Mouse (Mus musculus) forebrain, embryonic 11.5 days (tissue): ENCODE data around the gene Fbxo46. TPM values are rescaled to one million over a fixed set of nuclear protein-coding genes. Genes with fewer than 3 reads are reported as not detected.
A peak's percentile ranks its signal among the peaks of the same experiment; 100 is the strongest.

Experiments
- ATAC-seq: fragments of 200-750 bp; cut with Nextera tagmentation; replicated peaks from 2 replicates; pipeline ENCODE4 v1.8.0; 2017; ENCODE audit warnings: moderate TSS enrichment; ENCODE audit not compliant: low FRiP score
- DNase-seq: peaks from one replicate; pipeline ENCODE4 v3.0.0-alpha.2; 2017; ENCODE audit warnings: low spot score
- H3K27ac ChIP-seq: fragments of 300-500 bp; sonication (generic); 2 replicates; pipeline ENCODE4 v1.5.1; 2014; ENCODE audit warnings: low read depth, low read length
- H3K27me3 ChIP-seq: fragments of 300-500 bp; sonication (generic); 2 replicates; pipeline ENCODE4 v1.6.1; 2014; ENCODE audit warnings: mild to moderate bottlenecking, low read length, mixed read lengths; ENCODE audit not compliant: control insufficient read depth, insufficient read depth
- H3K36me3 ChIP-seq: fragments of 300-500 bp; sonication (generic); 2 replicates; pipeline ENCODE4 v1.6.1; 2014; ENCODE audit warnings: mild to moderate bottlenecking, low read length, moderate library complexity, mixed read lengths; ENCODE audit not compliant: control insufficient read depth, insufficient read depth
- H3K4me1 ChIP-seq: fragments of 300-500 bp; sonication (generic); replicated peaks from 2 replicates; pipeline ENCODE4 v1.6.1; 2014; ENCODE audit warnings: low read length, mixed read lengths; ENCODE audit not compliant: control insufficient read depth, insufficient read depth
- H3K4me2 ChIP-seq: fragments of 300-500 bp; sonication (generic); 2 replicates; pipeline ENCODE4 v1.6.1; 2014; ENCODE audit warnings: low read depth, mild to moderate bottlenecking, low read length, moderate library complexity, mixed read lengths; ENCODE audit not compliant: severe bottlenecking
- H3K4me3 ChIP-seq: fragments of 300-500 bp; sonication (generic); 2 replicates; pipeline ENCODE4 v1.5.1; 2014; ENCODE audit warnings: low read depth, low read length
- H3K9ac ChIP-seq: fragments of 300-500 bp; sonication (generic); 2 replicates; pipeline ENCODE4 v1.6.1; 2014; ENCODE audit warnings: low read length
- H3K9me3 ChIP-seq: fragments of 300-500 bp; sonication (generic); 2 replicates; pipeline ENCODE4 v1.6.1; 2016; ENCODE audit warnings: low read length, mixed read lengths; ENCODE audit not compliant: control insufficient read depth
- WGBS: fragments of 180-500 bp; shearing (Covaris S2); extraction: QIAGEN DNeasy Blood & Tissue Kit; methylation state at CpG from one replicate; pipeline ENCODE4 v1.1.7; 2014; 5-methylcytosine and 5-hydroxymethylcytosine counted together
- polyA plus RNA-seq: library from polyadenylated mRNA; unstranded; fragments of >200 nt; fragmentation: Nextera tagmentation; extraction: Ambion mirVana; gene quantifications from 2 replicates; pipeline ENCODE4 v1.2.1, GENCODE M21; 2014

Gene Fbxo46
- polyA plus RNA-seq, 1 experiment from 2014 or later, result 13.9 TPM

DNA sequence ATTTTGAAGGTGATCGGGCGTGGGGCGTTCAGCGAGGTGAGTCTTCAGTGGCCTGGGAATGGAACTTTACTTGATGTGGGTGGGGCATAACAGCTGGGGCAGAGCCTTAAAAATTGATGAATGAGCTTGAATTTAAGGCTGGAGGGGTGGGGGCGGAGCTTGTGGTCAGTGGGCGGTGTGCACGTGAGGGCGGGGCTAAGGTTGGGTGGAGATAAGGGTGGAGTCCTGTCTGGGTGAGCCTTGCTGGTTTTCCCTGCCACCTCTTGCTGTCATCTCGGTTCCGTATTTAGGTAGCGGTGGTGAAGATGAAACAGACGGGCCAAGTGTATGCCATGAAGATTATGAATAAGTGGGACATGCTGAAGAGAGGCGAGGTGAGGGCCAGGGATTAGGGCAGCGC is 33.6 kb upstream of the Fbxo46 start:
- H3K9ac ChIP-seq, result no peak overlapping the region
- H3K36me3 ChIP-seq, result peaks cover 2% of the 10 kb centered on the region; the same call in 1 of the 2 replicates
- no peaks in the 10 kb centered on the region for H3K9me3 ChIP-seq
- ATAC-seq (0 out of 2 replicates have a peak, but pooled peaks have one; percentile 31), DNase-seq (no peak)
- no peak overlapping the region for H3K27ac ChIP-seq
- no peak overlapping the region for H3K4me3 ChIP-seq
- H3K4me1 ChIP-seq, result peaks cover 7% of the 10 kb centered on the region
- WGBS, result 9% methylated on average over 14 of the region's 14 CpGs
- H3K27me3 ChIP-seq, result peaks cover 4% of the 10 kb centered on the region; the same call in 1 of the 2 replicates
- H3K4me2 ChIP-seq, result 0 out of 2 replicates have a peak overlapping the region, but pooled peaks have one; percentile 24

DNA sequence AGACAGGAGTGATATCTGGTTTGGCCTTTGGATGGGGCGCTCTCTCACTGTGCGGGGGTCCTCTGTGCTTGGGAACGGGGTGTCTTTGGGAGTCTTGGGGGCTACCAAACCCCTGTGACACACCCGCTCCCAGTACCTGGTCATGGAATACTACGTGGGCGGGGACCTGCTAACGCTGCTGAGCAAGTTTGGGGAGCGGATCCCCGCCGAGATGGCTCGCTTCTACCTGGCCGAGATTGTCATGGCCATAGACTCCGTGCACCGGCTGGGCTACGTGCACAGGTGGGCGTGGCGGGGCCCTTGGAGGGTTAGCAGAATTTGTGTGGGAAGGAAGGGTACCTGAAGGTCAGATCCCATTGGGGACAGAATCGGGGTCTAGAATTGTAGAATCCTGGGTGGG is 32.9 kb upstream of the Fbxo46 start:
- Histone ChIP-seq H3K9me3 (no peaks in the 10 kb centered on the region), H3K4me1 (peaks cover 9% of the 10 kb centered on the region), H3K9ac (no peak overlapping the region), H3K36me3 (peaks cover 1% of the 10 kb centered on the region; the same call in 1 of the 2 replicates), H3K4me2 (no peak overlapping the region), H3K4me3 (no peak overlapping the region), H3K27me3 (peaks cover 11% of the 10 kb centered on the region), H3K27ac (no peak overlapping the region)
- DNase-seq, result no peak
- 55% methylated on average over 18 of the region's 18 CpGs for WGBS
- ATAC-seq, result no peak

DNA sequence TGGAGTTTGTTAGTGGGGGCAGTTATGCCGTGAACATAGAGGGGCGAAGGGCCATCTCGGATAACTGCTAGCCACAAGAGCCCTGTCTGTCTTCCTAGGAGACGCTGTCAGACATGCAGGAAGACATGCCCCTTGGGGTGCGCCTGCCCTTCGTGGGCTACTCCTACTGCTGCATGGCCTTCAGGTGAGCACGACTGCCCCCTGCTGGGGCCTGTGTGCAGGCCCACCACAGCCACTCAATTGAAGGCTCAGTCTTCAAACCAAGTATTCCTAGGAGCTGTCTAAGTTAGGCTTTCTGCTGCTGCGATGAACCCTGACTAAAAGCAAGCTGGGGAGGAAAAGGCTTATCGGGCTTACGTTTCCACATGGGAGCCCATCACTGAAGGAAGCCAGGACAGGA is 30.8 kb upstream of the Fbxo46 start:
- 49% methylated on average over 10 of the region's 10 CpGs for WGBS
- Histone ChIP-seq H3K4me2 (no peak overlapping the region), H3K36me3 (no peaks in the 10 kb centered on the region; the same call in 1 of the 2 replicates), H3K9ac (no peak overlapping the region), H3K27ac (no peak overlapping the region), H3K4me3 (no peak overlapping the region), H3K4me1 (peaks cover 25% of the 10 kb centered on the region), H3K27me3 (peaks cover 13% of the 10 kb centered on the region), H3K9me3 (no peaks in the 10 kb centered on the region)
- DNase-seq (peak; percentile 85), ATAC-seq (no peak)

GRCm38 (mm10) chr7:19091913-19092312 is 27.7 kb upstream of the Fbxo46 start:
- peaks cover 13% of the 10 kb centered on the region for H3K27me3 ChIP-seq
- 17% methylated on average over 14 of the region's 17 CpGs for WGBS
- no peak for ATAC-seq
- peak; percentile 65 for DNase-seq
- peaks cover 29% of the 10 kb centered on the region for H3K4me1 ChIP-seq
- H3K27ac ChIP-seq, result no peak overlapping the region
- H3K4me3 ChIP-seq, result peak overlapping the region; percentile 72; the same call in 1 of the 2 replicates
- no peaks in the 10 kb centered on the region; the same call in 1 of the 2 replicates for H3K36me3 ChIP-seq
- H3K4me2 ChIP-seq, result peak overlapping the region; percentile 95
- H3K9me3 ChIP-seq, result no peaks in the 10 kb centered on the region
- H3K9ac ChIP-seq, result peak overlapping the region; percentile 30

- H3K4me2 ChIP-seq, result peak overlapping the region; percentile 95
- no peaks in the 10 kb centered on the region for H3K9me3 ChIP-seq
- peak overlapping the region; percentile 76 for H3K27ac ChIP-seq
- 4% methylated on average over 38 of the region's 38 CpGs for WGBS
- H3K36me3 ChIP-seq, result no peaks in the 10 kb centered on the region
- H3K9ac ChIP-seq, result peak overlapping the region; percentile 56
- peak; percentile 68 for ATAC-seq
- DNase-seq, result peak; percentile 91
- peaks cover 33% of the 10 kb centered on the region for H3K4me1 ChIP-seq
- peaks cover 13% of the 10 kb centered on the region for H3K27me3 ChIP-seq
- peak overlapping the region; percentile 72 for H3K4me3 ChIP-seq
These were observed 27.1 kb upstream of the Fbxo46 start for GRCm38 (mm10) chr7:19092381-19093173.

- peak; percentile 44 for ATAC-seq
- WGBS, result 0% methylated on average over 15 of the region's 15 CpGs
- H3K9me3 ChIP-seq, result no peaks in the 10 kb centered on the region
- H3K4me1 ChIP-seq, result peaks cover 33% of the 10 kb centered on the region
- H3K36me3 ChIP-seq, result no peaks in the 10 kb centered on the region
- H3K4me2 ChIP-seq, result peak overlapping the region; percentile 95
- peak overlapping the region; percentile 72 for H3K4me3 ChIP-seq
- DNase-seq, result peak; percentile 92
- peaks cover 13% of the 10 kb centered on the region for H3K27me3 ChIP-seq
- peak overlapping the region; percentile 56 for H3K9ac ChIP-seq
- H3K27ac ChIP-seq, result peak overlapping the region; percentile 76
These were observed 26.5 kb upstream of the Fbxo46 start for GRCm38 (mm10) chr7:19093174-19093521.

- WGBS, result under 1% methylated on average over 45 of the region's 45 CpGs
- peak overlapping the region; percentile 95 for H3K4me2 ChIP-seq
- no peaks in the 10 kb centered on the region for H3K36me3 ChIP-seq
- peak overlapping the region; percentile 72 for H3K4me3 ChIP-seq
- peak overlapping the region; percentile 97 for H3K27ac ChIP-seq
- peak; percentile 85 for ATAC-seq
- no peaks in the 10 kb centered on the region for H3K9me3 ChIP-seq
- peak overlapping the region; percentile 93 for H3K9ac ChIP-seq
- peak; percentile 99 for DNase-seq
- peaks cover 33% of the 10 kb centered on the region for H3K4me1 ChIP-seq
- peaks cover 13% of the 10 kb centered on the region for H3K27me3 ChIP-seq
These were observed 25.9 kb upstream of the Fbxo46 start for GRCm38 (mm10) chr7:19093537-19094385.

- peak within 1 kb of the TSS; percentile 95 for H3K4me2 ChIP-seq
- peak within 1 kb of the TSS; percentile 72 for H3K4me3 ChIP-seq
- peaks cover 13% of the 10 kb centered on the region for H3K27me3 ChIP-seq
- WGBS, result under 1% methylated on average over 23 of the region's 36 CpGs
- H3K9ac ChIP-seq, result peak within 1 kb of the TSS; percentile 93
- H3K27ac ChIP-seq, result peak within 1 kb of the TSS; percentile 97
- DNase-seq (no peak), ATAC-seq (no peak)
- H3K36me3 ChIP-seq, result no peaks in the 10 kb centered on the region
- peaks cover 33% of the 10 kb centered on the region for H3K4me1 ChIP-seq
- no peaks in the 10 kb centered on the region for H3K9me3 ChIP-seq
These were observed 25.2 kb upstream of the Fbxo46 start, which contains the start of gene Six5 for GRCm38 (mm10) chr7:19094471-19094825. Six5 (plus strand) TSS chr7:19094594.
